Mouse (Mus musculus) neural tube, embryonic 13.5 days (tissue): ENCODE data around the gene Dpy30. TPM values are rescaled to one million over a fixed set of nuclear protein-coding genes. Genes with fewer than 3 reads are reported as not detected.
"Not testable (repeated sequence)": the region's sequence is repeated elsewhere in the genome, so short reads cannot be mapped to it uniquely, and the experiment has no call there.

Experiments used
- ATAC-seq: fragments of 200-750 bp; cut with Nextera tagmentation; 2 replicates; pipeline ENCODE4 v1.8.0; 2017; ENCODE audit warnings: low read depth, mild to moderate bottlenecking, moderate TSS enrichment, moderate library complexity
- H3K27ac ChIP-seq: fragments of 300-500 bp; sonication (generic); replicated peaks from 2 replicates; pipeline ENCODE4 v1.5.1; 2015; ENCODE audit warnings: moderate library complexity, mild to moderate bottlenecking, inconsistent platforms
- H3K27me3 ChIP-seq: fragments of 300-500 bp; sonication (generic); 2 replicates; pipeline ENCODE4 v1.6.1; 2015; ENCODE audit warnings: mild to moderate bottlenecking, inconsistent platforms
- H3K36me3 ChIP-seq: fragments of 300-500 bp; sonication (generic); 2 replicates; pipeline ENCODE4 v1.6.1; 2015; ENCODE audit warnings: mild to moderate bottlenecking, inconsistent platforms
- H3K4me1 ChIP-seq: fragments of 300-500 bp; sonication (generic); replicated peaks from 2 replicates; pipeline ENCODE4 v1.6.1; 2015; ENCODE audit warnings: inconsistent platforms
- H3K4me2 ChIP-seq: fragments of 300-500 bp; sonication (generic); 2 replicates; pipeline ENCODE4 v1.6.1; 2015; ENCODE audit warnings: inconsistent platforms, mild to moderate bottlenecking, moderate library complexity
- H3K4me3 ChIP-seq: fragments of 300-500 bp; sonication (generic); 2 replicates; pipeline ENCODE4 v1.5.1; 2015; ENCODE audit warnings: mild to moderate bottlenecking, inconsistent platforms
- H3K9ac ChIP-seq: fragments of 300-500 bp; sonication (generic); 2 replicates; pipeline ENCODE4 v1.6.1; 2015; ENCODE audit warnings: moderate library complexity, mild to moderate bottlenecking, inconsistent platforms
- H3K9me3 ChIP-seq: fragments of 300-500 bp; sonication (generic); 2 replicates; pipeline ENCODE4 v1.6.1; 2016; ENCODE audit warnings: inconsistent platforms
- WGBS: fragments of 180-500 bp; shearing (Covaris S2); methylation state at CpG from one replicate; pipeline ENCODE4 v1.1.7; 2015; 5-methylcytosine and 5-hydroxymethylcytosine counted together
- polyA plus RNA-seq: library from polyadenylated mRNA; unstranded; fragments of >200 nt; fragmentation: Nextera tagmentation; extraction: Ambion mirVana; gene quantifications from 2 replicates; pipeline ENCODE4 v1.2.1, GENCODE M21; 2015

Dpy30 gene
- polyA plus RNA-seq, 1 experiment from 2014 or later = 239 TPM

DNA sequence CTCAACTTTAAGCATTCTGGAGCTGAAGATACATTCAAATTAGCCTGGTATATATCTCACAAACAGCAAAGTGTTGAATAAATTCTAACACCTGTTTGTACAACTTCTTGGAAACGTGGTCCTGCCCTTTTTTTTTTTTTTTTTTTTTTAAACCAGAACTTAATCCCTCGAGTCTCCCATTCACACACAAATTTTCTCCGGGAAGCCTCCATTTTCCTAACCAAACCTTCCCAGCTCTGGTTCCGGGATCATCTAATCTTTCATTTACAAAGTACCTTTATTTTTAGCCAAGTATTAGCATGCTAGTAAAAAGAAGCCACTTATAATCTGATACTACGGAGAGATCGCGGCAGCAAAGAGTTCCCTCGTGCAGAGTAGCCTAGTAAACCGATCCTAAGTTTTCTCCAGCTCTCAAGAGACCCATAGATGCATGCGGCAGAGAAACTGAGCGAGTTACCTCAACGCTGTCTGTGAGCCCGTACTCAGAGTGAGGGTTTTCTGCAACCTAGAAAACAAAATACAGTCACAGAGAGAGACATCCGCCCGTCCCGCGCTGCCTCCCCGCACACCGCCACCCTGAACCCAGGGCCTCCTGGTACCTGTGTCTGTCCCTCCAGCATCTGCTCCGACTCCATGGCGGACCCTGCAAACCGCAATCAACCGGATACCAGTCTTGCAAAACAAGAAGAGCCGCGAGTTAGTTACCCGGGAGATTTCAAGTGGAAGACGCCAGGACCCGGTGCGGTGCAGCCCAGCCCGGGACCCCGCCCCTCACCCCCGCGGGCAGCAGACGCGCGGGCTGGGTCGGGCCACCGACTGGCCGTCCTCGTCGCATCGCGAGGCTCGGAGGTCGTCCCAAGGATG is 8.1 kb downstream of the Dpy30 start:
- H3K4me2 ChIP-seq = peak overlapping the region; percentile 83
- peaks cover 25% of the 10 kb centered on the region for H3K4me1 ChIP-seq
- peak overlapping the region; percentile 80 for H3K4me3 ChIP-seq
- peak overlapping the region; percentile 87 for H3K9ac ChIP-seq
- no peaks in the 10 kb centered on the region for H3K27me3 ChIP-seq
- H3K27ac ChIP-seq = peak overlapping the region; percentile 91
- no peaks in the 10 kb centered on the region for H3K9me3 ChIP-seq
- peaks cover 26% of the 10 kb centered on the region for H3K36me3 ChIP-seq
- ATAC-seq = peak; percentile 73
- WGBS = 2% methylated on average over 45 of the region's 45 CpGs

DNA sequence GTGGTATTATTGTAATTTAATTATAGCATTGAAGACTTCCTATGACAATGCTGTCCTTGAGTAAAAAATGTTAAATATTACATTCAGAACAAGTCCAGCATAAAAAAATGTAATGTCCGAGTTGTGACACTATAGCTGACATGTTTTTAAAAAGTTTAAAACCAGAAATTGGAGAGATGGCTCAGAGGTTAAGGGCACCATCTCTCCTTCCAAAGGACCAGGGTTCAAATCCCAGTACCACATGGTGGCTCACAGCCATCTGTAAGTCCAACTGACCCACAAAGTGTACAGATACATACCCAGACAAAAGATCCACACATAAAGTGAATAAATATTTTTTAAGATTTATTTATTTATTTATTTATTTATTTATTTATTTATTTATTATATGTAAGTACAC is 17.7 kb downstream of the Dpy30 start:
- Histone ChIP-seq H3K27ac (no peak overlapping the region), H3K4me1 (no peaks in the 10 kb centered on the region), H3K9me3 (no peaks in the 10 kb centered on the region), H3K4me3 (no peak overlapping the region), H3K9ac (no peak overlapping the region), H3K36me3 (peaks cover 66% of the 10 kb centered on the region), H3K4me2 (no peak overlapping the region), H3K27me3 (no peaks in the 10 kb centered on the region)
- ATAC-seq = no peak
- WGBS = 89% methylated on average over 1 of the region's 1 CpGs

DNA sequence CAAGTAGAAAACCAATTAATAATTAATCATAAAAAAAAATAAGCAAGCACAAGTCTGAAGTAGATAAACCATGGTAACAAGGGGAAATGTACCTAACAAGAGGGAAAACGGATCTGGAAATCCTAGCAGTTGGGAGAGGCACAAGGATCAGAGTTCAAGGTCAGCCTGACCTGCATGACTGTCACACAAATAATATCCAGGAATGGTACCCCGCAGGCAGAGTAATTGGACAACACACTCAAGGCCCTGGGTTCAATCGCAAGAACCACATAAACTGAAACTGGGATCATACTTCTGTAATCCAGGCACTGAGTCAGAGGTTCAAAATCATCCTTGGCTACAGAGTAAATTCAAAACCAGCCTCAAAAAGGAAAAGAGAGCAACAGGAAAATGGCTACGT is 18.1 kb downstream of the Dpy30 start:
- H3K4me2 ChIP-seq = no peak overlapping the region
- no peak overlapping the region for H3K27ac ChIP-seq
- H3K4me3 ChIP-seq = no peak overlapping the region
- H3K4me1 ChIP-seq = no peaks in the 10 kb centered on the region
- WGBS = 94% methylated on average over 4 of the region's 4 CpGs
- no peak for ATAC-seq
- peaks cover 65% of the 10 kb centered on the region for H3K36me3 ChIP-seq
- H3K9me3 ChIP-seq = no peaks in the 10 kb centered on the region
- no peaks in the 10 kb centered on the region for H3K27me3 ChIP-seq
- H3K9ac ChIP-seq = no peak overlapping the region

DNA sequence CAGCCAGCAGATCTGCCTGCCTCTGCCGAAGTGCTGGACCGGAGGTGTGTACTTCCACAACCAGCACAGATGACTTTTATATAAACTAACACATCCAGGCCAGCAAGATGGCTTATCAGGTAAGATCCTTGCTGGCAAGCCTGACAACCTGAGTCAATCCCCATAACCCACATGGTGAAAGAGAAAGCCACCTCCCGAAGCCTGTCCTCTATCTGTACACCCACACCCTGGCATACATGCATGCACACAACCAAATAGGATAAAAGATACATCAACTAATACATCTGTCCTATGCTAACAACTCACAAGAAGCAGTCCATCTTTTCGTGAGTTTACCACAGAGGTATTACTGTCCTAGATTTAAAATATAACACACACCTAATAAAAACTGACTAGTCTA is 19.7 kb downstream of the Dpy30 start:
- no peaks in the 10 kb centered on the region for H3K27me3 ChIP-seq
- peaks cover 67% of the 10 kb centered on the region for H3K36me3 ChIP-seq
- H3K9me3 ChIP-seq = no peaks in the 10 kb centered on the region
- no peak overlapping the region for H3K4me3 ChIP-seq
- ATAC-seq = no peak
- 93% methylated on average over 4 of the region's 4 CpGs for WGBS
- no peak overlapping the region for H3K4me2 ChIP-seq
- H3K9ac ChIP-seq = no peak overlapping the region
- no peaks in the 10 kb centered on the region for H3K4me1 ChIP-seq
- H3K27ac ChIP-seq = no peak overlapping the region

DNA sequence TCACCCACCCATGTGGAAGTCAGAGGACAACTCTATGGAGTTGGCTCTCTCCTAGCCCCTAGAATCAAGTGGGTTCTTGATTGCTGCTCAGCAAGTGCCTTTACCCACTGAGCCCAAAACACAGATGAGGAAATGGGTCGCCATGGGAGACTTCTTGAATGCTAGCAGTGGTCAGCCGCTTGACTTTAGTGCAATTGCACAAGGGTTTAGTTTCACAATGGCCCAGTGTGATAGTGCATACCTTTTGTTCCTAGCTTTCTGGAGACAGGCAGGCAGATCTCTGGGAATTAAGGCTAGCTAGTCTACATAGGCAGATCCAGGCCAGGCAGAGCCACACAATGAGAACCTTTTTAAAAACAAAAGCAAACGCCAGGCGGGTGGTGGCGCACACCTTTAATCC is 23.7 kb downstream of the Dpy30 start:
- Histone ChIP-seq H3K36me3 (peaks cover 41% of the 10 kb centered on the region), H3K9me3 (no peaks in the 10 kb centered on the region), H3K4me2 (no peak overlapping the region), H3K4me1 (no peaks in the 10 kb centered on the region), H3K4me3 (no peak overlapping the region), H3K27me3 (no peaks in the 10 kb centered on the region), H3K27ac (no peak overlapping the region), H3K9ac (no peak overlapping the region)
- ATAC-seq = no peak
- WGBS = 88% methylated on average over 5 of the region's 5 CpGs

DNA sequence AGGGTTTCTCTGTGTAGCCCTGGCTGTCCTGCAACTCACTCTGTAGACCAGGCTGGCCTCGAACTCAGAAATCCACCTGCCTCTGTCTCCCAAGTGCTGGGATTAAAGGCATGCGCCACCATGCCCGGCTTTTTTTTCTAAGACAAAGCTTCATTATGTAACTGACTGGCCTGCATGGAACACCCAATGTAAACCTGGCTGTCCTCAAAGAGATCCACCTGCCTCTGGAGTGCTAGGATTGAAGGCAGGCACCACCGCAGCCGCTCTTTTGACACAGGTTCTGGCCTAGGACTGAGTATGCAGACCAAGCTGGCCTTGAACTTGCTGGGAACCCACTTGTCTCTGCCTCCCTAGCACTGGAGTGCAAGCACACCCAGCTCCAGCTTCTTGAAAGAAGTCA is 26.8 kb downstream of the Dpy30 start:
- ATAC-seq, H3K9me3 ChIP-seq, H3K27me3 ChIP-seq, H3K4me2 ChIP-seq, H3K9ac ChIP-seq, H3K27ac ChIP-seq, H3K4me3 ChIP-seq: not testable (repeated sequence)
- peaks cover 25% of the 10 kb centered on the region for H3K36me3 ChIP-seq
- peaks cover 17% of the 10 kb centered on the region for H3K4me1 ChIP-seq
- 93% methylated on average over 5 of the region's 5 CpGs for WGBS

DNA sequence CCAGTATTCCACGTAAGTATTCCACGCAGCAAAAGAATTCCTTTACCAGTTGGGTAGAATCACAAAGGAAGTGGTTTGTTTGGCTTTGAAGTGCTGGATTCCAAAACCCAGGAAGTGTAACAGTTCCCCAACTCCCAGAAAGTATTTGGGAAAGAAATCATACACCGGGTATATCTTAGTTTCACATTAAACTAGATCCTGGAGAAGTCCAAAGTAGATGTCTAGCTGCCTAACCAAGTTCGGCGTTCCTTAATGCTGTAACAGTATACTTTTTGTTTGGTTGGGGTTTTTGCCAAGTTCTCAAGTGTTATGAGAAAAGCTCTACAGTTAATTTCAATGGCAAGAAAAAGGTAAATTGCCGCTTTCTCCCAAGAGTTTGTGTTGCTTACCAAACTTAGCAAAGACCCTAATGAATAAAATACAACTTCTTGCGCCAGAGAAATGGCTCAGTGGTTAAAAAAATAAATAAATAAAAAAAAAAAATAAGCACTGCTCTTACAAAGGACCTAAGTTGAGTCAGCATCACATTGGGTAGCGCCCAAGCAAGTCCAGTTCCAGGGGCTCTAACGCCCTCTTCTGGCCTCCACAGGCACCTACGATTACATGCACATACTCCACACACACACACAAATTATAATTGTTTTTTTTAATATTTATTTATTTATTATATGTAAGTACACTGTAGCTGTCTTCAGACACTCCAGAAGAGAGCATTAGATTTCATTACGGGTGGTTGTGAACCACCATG is 27.5 kb downstream of the Dpy30 start:
- Histone ChIP-seq H3K4me1 (peaks cover 23% of the 10 kb centered on the region), H3K27me3 (no peaks in the 10 kb centered on the region), H3K27ac (peak overlapping the region; percentile 93), H3K4me2 (peak overlapping the region; percentile 74), H3K9ac (peak overlapping the region; percentile 96), H3K4me3 (peak overlapping the region; percentile 91), H3K9me3 (no peaks in the 10 kb centered on the region), H3K36me3 (peaks cover 20% of the 10 kb centered on the region)
- 51% methylated on average over 11 of the region's 11 CpGs for WGBS
- ATAC-seq = no peak

DNA sequence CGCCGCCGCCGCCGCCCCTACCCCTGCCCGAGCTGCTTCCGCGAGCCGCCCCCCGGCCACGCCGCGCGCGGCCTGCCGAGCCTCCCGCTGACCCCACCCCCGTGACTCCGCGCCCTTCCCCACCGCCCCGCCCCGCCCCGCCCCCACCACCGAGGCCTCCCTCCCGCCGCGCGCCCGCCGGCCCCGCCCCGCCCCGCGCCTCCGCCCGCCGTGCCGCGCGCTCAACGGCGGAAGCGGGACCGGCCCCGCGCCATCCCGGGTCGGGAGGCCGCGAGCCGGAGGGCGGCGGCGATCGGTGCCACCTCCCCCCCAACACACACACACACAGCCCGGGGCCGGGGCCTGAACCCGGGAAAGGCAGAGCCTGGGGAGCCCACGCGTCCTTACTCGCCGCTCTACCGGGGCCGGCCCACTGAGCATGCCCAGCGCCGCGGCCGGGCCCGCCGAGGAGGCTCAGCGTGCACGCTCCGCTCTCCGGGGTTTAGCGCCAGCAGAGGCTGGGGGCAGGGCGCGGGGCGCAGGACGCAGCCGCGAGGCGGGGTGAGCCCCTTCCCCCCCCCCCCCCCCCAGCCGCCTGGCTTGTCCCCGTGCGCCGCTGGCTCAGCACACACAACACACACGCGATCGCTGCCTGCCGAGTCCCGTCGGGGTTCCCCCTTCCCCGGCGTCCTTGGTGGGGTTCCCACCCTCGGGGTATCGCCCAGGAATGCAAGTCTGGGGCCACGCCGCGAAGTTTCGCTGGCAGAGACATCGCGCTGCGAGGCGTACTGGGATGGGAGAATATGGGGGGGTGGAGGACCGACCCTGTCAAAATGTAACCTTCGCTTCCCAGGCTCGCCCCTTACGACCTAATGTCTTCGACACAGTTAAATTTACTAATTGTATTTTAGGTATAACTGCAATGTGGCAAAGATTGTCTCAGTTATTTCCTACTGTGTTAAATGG is 28.4 kb downstream of the Dpy30 start, which contains the start of gene Memo1:
Gene Memo1, minus strand, starts transcription at position 496 of the 945 bp plus-strand sequence.
- no peaks in the 10 kb centered on the region for H3K27me3 ChIP-seq
- peak within 1 kb of the TSS; percentile 93 for H3K27ac ChIP-seq
- peak within 1 kb of the TSS; percentile 74 for H3K4me2 ChIP-seq
- peak within 1 kb of the TSS; percentile 96 for H3K9ac ChIP-seq
- H3K36me3 ChIP-seq = peaks cover 13% of the 10 kb centered on the region
- H3K4me3 ChIP-seq = peak within 1 kb of the TSS; percentile 91
- peak; percentile 92 for ATAC-seq
- H3K9me3 ChIP-seq = no peaks in the 10 kb centered on the region
- WGBS = under 1% methylated on average over 38 of the region's 110 CpGs
- H3K4me1 ChIP-seq = peaks cover 30% of the 10 kb centered on the region

DNA sequence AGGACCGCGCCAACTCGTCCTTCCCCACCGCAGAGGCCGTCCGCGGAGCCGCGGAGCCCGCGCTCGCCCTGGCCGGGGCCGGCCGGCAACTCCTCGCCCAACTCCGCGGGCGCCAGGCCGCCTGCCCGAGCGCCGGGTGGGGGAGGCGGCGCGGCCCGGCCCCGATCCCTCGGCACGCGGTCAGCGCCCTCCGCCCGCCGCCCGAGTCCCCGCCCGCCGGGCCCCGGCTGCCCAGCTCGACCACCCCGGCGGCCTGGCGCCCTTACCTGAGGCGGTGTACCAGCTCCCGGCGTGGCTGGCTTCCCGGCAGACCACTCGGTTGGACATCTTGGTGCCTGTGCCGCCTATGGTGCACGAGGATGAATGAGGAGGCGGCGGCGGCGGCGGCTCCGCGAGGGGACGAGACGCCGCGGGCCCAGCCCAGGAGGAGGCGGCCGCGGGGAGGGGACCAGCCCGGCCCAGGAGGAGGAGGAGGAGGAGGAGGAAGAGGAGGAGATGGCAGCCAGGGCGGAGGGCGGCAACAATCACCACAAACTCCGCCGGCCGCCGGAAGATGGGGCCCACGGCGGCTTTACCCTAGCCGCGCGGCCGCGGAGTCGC is 29.2 kb downstream of the Dpy30 start:
- ATAC-seq = peak; percentile 79
- H3K27me3 ChIP-seq = no peaks in the 10 kb centered on the region

DNA sequence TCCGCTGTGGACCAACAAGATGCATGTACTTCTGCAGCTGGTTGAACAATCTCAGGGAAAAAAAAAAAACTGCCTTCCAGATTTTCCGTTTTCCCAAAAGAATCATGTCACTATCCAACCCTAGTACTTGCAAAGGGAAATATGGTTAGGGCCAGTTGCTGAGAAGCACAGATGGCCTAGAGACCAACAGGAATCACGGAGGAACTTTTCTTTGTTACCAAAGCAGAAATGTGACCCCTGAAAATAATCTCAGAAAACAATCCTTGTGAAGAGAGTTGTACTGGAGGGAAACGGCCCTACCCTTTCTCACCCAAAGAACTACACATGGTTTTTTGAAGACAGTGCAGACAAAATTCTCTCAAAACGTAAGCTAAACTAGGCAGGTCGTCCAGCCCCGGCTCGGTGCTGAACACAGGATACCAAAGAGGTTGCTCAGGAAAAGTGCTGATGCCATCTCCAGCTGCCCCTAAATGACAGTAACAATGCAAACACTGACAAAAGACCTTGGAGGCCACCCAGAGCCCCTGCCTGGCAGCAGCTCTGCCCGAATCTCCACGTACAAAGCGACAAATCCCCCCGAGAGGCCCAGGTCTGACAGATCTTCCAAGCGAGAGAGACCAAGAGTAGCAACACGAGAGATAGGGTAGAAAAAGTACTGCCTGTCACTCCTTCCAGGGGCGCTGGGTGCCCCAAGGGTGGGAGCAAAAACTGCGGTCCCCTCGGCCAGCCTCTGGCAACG is 29.9 kb downstream of the Dpy30 start:
- H3K9me3 ChIP-seq = no peaks in the 10 kb centered on the region
- no peaks in the 10 kb centered on the region for H3K27me3 ChIP-seq
- H3K27ac ChIP-seq = peak overlapping the region; percentile 93
- peaks cover 10% of the 10 kb centered on the region; the same call in 1 of the 2 replicates for H3K36me3 ChIP-seq
- H3K9ac ChIP-seq = peak overlapping the region; percentile 96
- peak overlapping the region; percentile 74 for H3K4me2 ChIP-seq
- H3K4me1 ChIP-seq = peaks cover 34% of the 10 kb centered on the region
- peak overlapping the region; percentile 91 for H3K4me3 ChIP-seq
- 2% methylated on average over 18 of the region's 18 CpGs for WGBS
- no peak for ATAC-seq

More for the DNA sequence above, 29.2 kb downstream of the Dpy30 start:
- H3K4me3 ChIP-seq = peak overlapping the region; percentile 91
- peak overlapping the region; percentile 93 for H3K27ac ChIP-seq
- H3K4me2 ChIP-seq = peak overlapping the region; percentile 74
- H3K9me3 ChIP-seq = no peaks in the 10 kb centered on the region
- under 1% methylated on average over 58 of the region's 80 CpGs for WGBS
- peak overlapping the region; percentile 96 for H3K9ac ChIP-seq
- peaks cover 9% of the 10 kb centered on the region; the same call in 1 of the 2 replicates for H3K36me3 ChIP-seq
- H3K4me1 ChIP-seq = peaks cover 34% of the 10 kb centered on the region
